Mouse (Mus musculus) MEL (cell line): Measurements from ENCODE around the gene Fam185a.

Source experiments
- CTCF ChIP-seq, 3 experiments: IDR thresholded peaks in 2 of 3; conservative IDR thresholded peaks in 1 of 3; 2 replicates each; pipeline ENCODE4 v1.5.1; 2011 to 2012; ENCODE audit warnings: low read length in 3 of 3, low read depth in 2 of 3, mild to moderate bottlenecking in 2 of 3, improper control_type of control experiment in 1 of 3, inconsistent platforms in 1 of 3, mixed read lengths in 1 of 3, moderate library complexity in 1 of 3; ENCODE audit not compliant: control insufficient read depth in 1 of 3, insufficient read depth in 1 of 3, poor library complexity in 1 of 3, severe bottlenecking in 1 of 3
- EP300 ChIP-seq, 2 experiments: IDR thresholded peaks; 2 replicates each; pipeline ENCODE4 v1.6.1; 2011; ENCODE audit warnings: improper control_type of control experiment in 2 of 2, low read length in 2 of 2, low read depth in 1 of 2, mild to moderate bottlenecking in 1 of 2
- GABPA ChIP-seq: IDR thresholded peaks from 2 replicates; pipeline ENCODE4 v1.6.1; 2012; ENCODE audit warnings: low read depth, mild to moderate bottlenecking, inconsistent platforms, low read length, improper control_type of control experiment, moderate library complexity
- GATA1 ChIP-seq: IDR thresholded peaks from 2 replicates; pipeline ENCODE4 v1.6.1; 2011; ENCODE audit warnings: low read depth, low read length, improper control_type of control experiment
- MAFK ChIP-seq: IDR thresholded peaks from 2 replicates; pipeline ENCODE4 v1.6.1; 2011; ENCODE audit warnings: low read depth, mild to moderate bottlenecking, low read length, improper control_type of control experiment, borderline replicate concordance
- MEF2A ChIP-seq: IDR thresholded peaks from 2 replicates; pipeline ENCODE4 v1.6.1; 2014; ENCODE audit warnings: low read depth, mild to moderate bottlenecking, inconsistent platforms, low read length, improper control_type of control experiment; ENCODE audit not compliant: poor library complexity, insufficient replicate concordance, severe bottlenecking; ENCODE audit errors: extremely low read depth
- MXI1 ChIP-seq: IDR thresholded peaks from 2 replicates; pipeline ENCODE4 v1.6.1; 2011; ENCODE audit warnings: mild to moderate bottlenecking, low read depth, low read length, improper control_type of control experiment
- POLR2A ChIP-seq, 2 experiments: IDR thresholded peaks; 2 replicates each; pipeline ENCODE4 v1.6.1; 2011 to 2012; ENCODE audit warnings: low read length in 2 of 2, mild to moderate bottlenecking in 2 of 2, control low read depth in 1 of 2, improper control_type of control experiment in 1 of 2, low read depth in 1 of 2, moderate library complexity in 1 of 2; ENCODE audit not compliant: control insufficient read depth in 1 of 2, insufficient read depth in 1 of 2, poor library complexity in 1 of 2
- TCF12 ChIP-seq: IDR thresholded peaks from 2 replicates; pipeline ENCODE4 v1.6.1; 2014; ENCODE audit warnings: low read depth, mild to moderate bottlenecking, inconsistent platforms, low read length, improper control_type of control experiment, moderate library complexity
- USF1 ChIP-seq: IDR thresholded peaks from 2 replicates; pipeline ENCODE4 v1.6.1; 2014; ENCODE audit warnings: low read depth, mild to moderate bottlenecking, inconsistent platforms, low read length, improper control_type of control experiment, moderate library complexity
- ZKSCAN1 ChIP-seq: IDR thresholded peaks from 2 replicates; pipeline ENCODE4 v1.6.1; 2012; ENCODE audit warnings: low read depth, mild to moderate bottlenecking, inconsistent platforms, low read length, improper control_type of control experiment, moderate library complexity
- ZMIZ1 ChIP-seq: IDR thresholded peaks from 2 replicates; pipeline ENCODE4 v1.6.1; 2012; ENCODE audit warnings: low read depth, mild to moderate bottlenecking, inconsistent platforms, low read length, improper control_type of control experiment, moderate library complexity

GRCm38 (mm10) chr5:21500941-21501340 is 76.2 kb downstream of the Fam185a start:
- no peak for TF ChIP-seq CTCF (IDR thresholded peaks at IDR 0.05 in 2 of 3, conservative IDR thresholded peaks at IDR 0.05 in 1 of 3; ENCODE audit: control insufficient read depth in 1 of 3, insufficient read depth in 1 of 3, low read depth in 2 of 3, low read length in 3 of 3, poor library complexity in 1 of 3, severe bottlenecking in 1 of 3)
- no peak for TF ChIP-seq MXI1
- TF ChIP-seq EP300 (IDR thresholded peaks at IDR 0.05; ENCODE audit: low read depth in 1 of 2, low read length in 2 of 2) = no peak
- TF ChIP-seq MAFK = no peak
- TF ChIP-seq MEF2A = no peak
- no peak for TF ChIP-seq USF1
- TF ChIP-seq POLR2A (IDR thresholded peaks at IDR 0.05; ENCODE audit: control insufficient read depth in 1 of 2, insufficient read depth in 1 of 2, low read depth in 1 of 2, low read length in 2 of 2, poor library complexity in 1 of 2) = no peak
- TF ChIP-seq ZKSCAN1 = no peak
- no peak for TF ChIP-seq ZMIZ1
- no peak for TF ChIP-seq TCF12
- TF ChIP-seq GABPA = no peak
- no peak for TF ChIP-seq GATA1
